Mouse (Mus musculus): ENCODE results near the gene Efcc1.

DNA sequence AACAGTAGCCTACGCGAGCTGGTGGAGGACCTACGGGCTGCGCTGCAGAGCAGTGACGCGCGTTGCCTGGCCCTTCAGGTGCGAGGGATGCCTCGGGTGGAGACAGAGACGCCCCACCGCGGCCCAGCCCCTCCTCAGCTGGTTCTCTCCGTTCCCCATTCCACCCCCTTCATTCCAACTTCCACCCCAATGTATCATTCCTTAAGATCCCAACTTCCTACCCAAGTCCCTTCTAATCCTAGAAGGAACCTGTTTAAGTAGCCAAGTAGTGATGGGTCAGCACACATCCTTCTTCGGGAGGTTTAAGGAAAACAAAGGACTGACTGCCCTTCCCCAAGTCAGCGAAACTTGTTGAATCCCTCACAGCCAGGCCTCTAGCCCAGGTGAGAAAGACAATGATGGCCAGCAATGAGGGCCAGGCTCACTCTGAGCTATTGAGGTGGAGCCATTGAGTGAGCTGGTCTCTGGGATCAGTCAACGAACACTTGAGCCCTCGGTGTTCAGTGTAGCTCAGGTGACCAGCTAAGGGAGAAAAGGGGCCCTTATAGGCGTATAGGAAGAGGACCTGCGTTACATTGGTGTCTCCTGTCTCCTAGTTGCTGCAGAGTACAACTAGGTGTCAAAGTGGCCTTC is 910 bp downstream of the Efcc1 start:
- TF ChIP-seq CTCF (IDR thresholded peaks at IDR 0.05; ENCODE audit: low read depth, low read length) (no peak), GATA1 (IDR thresholded peaks at IDR 0.05; ENCODE audit: borderline replicate concordance, low read length) (no peak), TAL1 (conservative IDR thresholded peaks at IDR 0.05; ENCODE audit: low read depth, low read length) (no peak)
